Mouse (Mus musculus): ENCODE measurements around the gene AU022252.

AU022252 gene

GRCm38 (mm10) chr4:119188060-119188785 lies 44.3 kb downstream of the AU022252 start:
- DNase-seq (ENCODE audit: low spot score in 2 of 2) = no peak

DNA sequence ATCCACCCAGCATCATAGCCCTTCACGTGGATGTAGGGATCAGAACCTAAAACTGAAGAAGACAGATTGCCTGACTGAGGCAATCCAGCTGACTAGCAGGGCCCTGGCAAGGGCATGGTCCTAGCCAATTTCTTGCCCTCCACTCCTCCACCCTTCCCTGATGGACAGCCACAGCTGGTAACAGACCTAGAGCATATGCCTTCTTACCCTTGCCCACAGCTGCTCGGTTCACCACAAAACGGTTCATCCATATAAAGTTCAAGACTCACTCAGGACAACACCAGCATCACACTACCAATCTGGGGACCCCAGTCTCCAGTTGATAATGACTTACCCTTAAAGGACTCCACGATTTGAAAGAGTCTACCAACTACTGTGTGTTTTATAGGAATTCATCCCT lies 46.7 kb downstream of the AU022252 start:
- DNase-seq (ENCODE audit: low spot score in 2 of 2) = no peak

GRCm38 (mm10) chr4:119183525-119183924 lies 49.0 kb downstream of the AU022252 start:
- DNase-seq (ENCODE audit: low spot score in 2 of 2) = no peak

GRCm38 (mm10) chr4:119181456-119181855 lies 51.1 kb downstream of the AU022252 start:
- no peak for DNase-seq (ENCODE audit: low spot score in 2 of 2)

GRCm38 (mm10) chr4:119180133-119180707 lies 52.3 kb downstream of the AU022252 start:
- DNase-seq (ENCODE audit: low spot score in 2 of 2) = no peak

DNA sequence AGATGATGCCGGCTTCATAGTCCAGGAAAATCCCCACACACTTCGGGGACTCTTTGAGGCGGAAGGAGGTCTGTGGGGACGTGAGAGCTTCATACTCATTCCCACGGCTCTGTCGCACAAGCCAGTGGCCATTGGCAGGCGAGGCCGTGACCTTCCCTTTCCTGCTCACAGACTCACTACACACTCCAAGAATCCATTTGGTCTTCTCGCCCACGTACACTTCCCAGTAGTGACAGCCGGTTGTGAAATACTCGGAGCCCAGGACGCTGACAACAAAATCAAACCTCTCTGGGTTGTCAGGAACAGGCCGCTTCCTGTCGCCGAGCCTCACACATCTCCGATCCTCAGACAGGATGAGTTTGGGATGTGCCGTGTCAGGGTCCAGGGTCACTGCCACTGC lies 54.2 kb downstream of the AU022252 start:
- DNase-seq (ENCODE audit: low spot score in 2 of 2) = no peak

DNA sequence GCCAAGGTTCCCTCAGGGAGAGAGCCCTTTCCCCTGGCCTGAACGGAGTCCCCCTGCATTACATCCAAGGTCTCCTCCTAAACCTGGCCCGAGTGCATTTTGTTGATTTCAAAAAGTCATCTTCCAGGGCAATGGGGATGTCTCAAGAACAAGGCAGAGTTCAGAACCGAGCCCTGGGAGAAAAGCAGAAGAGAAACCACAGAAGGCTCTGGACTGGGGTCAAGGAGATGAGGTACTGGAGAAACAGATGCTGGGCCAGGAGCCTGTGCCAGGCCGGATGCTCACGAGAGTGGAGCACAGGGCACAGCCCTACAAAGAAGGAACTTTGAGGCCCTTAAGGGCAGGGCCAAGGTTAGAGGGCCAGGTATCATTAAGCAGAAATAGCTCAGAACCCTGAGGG lies 54.8 kb downstream of the AU022252 start:
- no peak for DNase-seq (ENCODE audit: low spot score in 2 of 2)

DNA sequence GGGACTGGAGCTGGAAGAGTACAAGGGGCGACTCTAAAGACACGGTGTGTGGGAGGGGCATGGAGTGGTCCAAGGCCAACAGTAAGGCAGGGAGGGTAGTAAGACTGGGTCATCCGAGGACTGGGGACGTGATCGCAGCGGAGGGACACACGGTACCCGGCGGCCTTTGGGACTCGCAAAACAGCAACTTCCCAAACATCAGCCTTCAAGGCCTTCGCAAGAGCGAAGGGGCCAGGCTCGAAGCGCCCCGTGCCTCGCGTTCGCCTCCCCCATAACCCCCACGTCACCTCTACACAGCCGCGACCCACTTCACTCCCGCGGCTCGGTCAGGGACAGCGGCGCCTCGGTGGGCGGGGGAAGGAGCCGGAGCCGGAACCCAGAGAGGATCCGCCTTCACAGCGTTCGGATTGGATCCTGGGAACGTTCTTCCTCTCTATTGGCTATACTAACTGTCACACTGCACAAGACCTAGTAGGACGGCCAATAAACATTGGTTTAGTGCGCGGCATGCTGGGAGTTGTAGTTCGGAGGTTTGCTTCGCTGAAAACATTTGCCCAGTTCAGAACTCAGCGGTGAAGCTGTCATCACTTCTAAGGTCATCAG lies 58.6 kb downstream of the AU022252 start, which contains the start of gene Zfp691:
TSS of gene Zfp691 (minus strand) at position 345 of the 603 bp plus-strand sequence.
- peak; percentile 93 to 98 for DNase-seq (ENCODE audit: low spot score in 2 of 2)

GRCm38 (mm10) chr4:119172919-119173650 lies 59.4 kb downstream of the AU022252 start:
- no peak for DNase-seq (ENCODE audit: low spot score in 2 of 2)

DNA sequence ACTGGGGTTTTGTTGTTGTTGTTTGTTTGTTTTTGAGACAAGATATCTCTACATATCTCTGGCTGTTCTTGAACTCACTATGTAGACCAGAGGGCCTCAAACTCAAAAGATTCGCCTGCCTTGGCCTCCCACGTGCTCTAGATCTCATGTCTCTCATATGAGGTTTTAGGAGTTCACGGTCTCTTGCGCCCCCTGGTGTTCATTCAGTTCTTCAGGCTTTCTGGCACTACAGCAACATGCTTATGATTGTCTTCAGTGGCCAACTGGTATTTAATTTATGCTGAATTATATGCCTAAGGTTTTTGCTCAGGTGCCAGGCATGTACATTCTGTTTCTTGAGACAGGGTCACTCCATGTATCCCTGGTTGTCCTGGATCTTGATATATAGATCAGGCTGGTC lies 64.8 kb downstream of the AU022252 start:
- peak; percentile 72 to 77 for DNase-seq (ENCODE audit: low spot score in 2 of 2)

DNA sequence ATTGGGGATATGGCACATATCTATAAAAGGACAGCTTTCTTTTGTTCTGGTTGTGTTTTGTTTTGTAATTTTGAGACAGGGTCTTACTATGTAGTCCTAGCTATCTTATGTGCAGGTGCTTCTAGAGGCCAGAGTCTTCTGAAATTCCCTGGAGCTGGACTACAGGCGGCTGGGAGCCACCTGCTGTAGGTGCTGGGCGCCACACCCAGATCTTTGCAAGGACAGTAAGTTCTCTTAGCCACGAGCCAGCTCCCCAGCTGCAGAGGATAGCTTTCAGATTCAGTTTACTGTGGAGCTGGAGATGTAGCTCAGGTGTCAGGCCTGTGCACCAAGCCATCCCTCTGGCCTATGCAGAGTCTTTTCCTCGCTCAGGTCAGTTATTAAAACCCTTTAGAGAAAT lies 65.4 kb downstream of the AU022252 start:
- no peak for DNase-seq (ENCODE audit: low spot score in 2 of 2)

DNA sequence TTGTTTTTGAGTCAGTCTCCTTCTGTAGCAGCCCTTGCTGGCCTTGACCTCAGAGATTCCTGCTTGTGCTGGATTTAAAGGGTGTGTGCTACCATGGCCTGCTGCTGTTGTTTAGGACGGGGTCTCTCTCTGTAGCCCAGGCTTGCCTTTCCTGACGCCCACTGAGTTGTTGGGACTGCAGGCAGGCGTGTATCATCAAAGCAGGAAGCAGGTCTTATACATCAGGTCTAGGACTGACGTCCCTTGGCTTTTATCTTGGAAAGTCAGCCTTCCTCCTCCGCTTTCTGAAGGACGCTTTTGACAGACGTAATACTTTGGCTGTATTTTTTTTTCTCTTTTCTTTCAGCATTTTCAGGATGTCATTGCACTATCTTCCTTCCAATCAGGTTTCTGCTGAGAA lies 66.6 kb downstream of the AU022252 start:
- DNase-seq (ENCODE audit: low spot score in 2 of 2) = no peak

- DNase-seq (ENCODE audit: low spot score in 2 of 2) = no peak
These were observed 69.5 kb downstream of the AU022252 start for GRCm38 (mm10) chr4:119162990-119163389.

- DNase-seq (ENCODE audit: low spot score in 2 of 2) = no peak
These were observed 71.2 kb downstream of the AU022252 start for GRCm38 (mm10) chr4:119161358-119161757.

- DNase-seq (ENCODE audit: low spot score in 2 of 2) = no peak
These were observed 74.6 kb downstream of the AU022252 start for GRCm38 (mm10) chr4:119157891-119158290.

GRCm38 (mm10) chr4:119157186-119157585 lies 75.3 kb downstream of the AU022252 start:
- no peak for DNase-seq (ENCODE audit: low spot score in 2 of 2)

All from right cerebral cortex, postnatal 36 days (tissue).